Mouse (Mus musculus): ENCODE results near the gene March2.

Gene March2

GRCm38 (mm10) chr17:33717982-33718381 lies 488 bp downstream of the March2 start:
- DNase-seq (ENCODE audit: low read depth): no peak

DNA sequence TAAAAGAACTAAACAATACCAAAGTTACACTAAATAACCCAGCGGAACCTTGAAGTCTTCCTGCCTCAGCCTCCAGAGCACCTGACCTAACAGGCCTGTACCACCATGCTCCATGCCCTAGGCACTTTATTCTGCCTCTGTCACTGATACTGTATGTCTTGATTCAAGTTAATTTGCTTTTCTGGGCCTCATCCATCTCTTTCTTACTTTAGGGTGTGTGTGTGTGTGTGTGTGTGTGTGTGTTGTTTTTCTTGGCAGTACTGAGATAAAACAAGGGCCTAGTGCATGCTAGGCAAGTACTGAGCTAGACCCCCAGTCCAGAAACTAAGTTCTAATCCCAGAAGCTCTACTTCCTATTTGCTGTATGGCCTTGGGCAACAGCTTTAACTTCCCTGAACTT lies 1.2 kb downstream of the March2 start:
- no peak for DNase-seq (ENCODE audit: low read depth)

DNA sequence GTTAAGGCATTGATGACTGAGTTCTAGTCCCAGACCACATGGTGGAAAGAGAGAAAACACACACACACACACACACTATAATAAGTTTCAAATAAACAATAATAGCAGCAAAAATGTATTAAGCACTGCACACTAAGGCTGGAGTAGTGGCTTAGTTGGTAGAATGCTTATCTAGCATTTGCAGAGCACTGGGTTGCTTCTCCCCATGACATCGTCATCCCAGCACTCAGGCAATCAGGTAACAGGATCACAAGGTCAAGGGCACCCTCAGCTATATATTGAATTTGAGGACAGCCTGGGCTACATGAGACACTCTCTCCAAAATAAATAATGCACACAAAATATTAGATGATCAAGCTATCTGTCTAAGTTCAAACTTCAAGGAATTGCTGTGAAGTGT lies 3.7 kb downstream of the March2 start:
- no peak for DNase-seq (ENCODE audit: low read depth)

DNA sequence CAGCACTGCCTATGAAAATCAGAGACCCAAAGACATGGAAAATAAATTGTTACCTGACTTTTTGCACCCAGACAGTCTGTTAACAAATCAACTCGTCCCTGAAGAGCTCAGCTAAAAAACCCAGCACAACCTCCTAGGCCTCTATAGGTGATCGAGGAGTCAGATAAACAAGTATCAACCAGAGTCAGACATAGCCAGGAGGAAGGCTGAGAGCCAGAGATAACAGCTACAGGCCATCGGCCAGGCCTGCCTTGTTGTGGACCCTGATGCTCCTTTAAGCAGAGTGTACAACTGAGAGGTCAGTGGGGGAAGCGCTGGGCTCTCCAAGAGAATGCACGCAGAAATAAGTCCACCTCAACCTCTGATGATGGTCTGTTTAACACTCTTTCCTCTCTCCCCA lies 5.2 kb downstream of the March2 start:
- no peak for DNase-seq (ENCODE audit: low read depth)

- no peak for DNase-seq (ENCODE audit: low read depth)
Observed at GRCm38 (mm10) chr17:33709834-33710233, 8.6 kb downstream of the March2 start.

DNA sequence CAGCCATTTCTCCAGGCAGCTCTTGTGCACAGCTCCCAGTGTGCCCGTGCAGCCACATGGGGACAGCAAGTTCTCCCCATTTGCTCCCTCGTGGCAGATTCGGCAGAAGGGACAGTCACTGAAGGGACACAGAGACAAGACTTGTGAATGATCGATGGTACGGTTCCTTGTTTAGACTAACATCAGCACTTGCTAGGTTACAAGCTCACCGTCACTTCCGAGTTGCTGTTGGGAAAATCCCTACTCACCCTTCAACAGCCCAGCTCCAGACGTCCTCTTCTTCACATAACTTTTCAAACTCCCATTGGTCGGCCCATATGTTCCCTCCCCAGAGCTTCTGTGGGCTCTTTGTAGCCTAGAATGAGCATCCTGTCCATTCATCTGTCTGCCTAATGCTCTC lies 15.4 kb downstream of the March2 start:
- DNase-seq (ENCODE audit: low read depth): no peak

DNA sequence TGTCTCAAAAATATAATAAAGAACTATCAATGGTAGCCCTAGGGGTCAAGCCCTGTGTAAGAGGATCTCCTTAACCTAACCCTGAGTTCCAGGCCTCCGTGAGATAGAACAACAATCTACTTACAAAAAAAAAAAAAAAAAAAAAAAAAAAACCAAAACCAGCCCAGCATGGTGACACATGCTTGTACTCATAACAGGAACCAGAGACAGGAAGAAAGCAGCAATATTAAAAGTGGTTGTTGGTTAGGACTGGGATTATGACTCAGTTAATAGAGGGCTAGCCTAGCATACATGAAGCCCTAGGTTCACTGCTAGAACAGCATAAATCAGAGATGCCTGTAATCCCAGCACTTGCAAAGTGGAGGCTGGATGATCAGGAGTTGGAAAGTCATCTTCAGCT lies 16.3 kb downstream of the March2 start:
- DNase-seq (ENCODE audit: low read depth): no peak

GRCm38 (mm10) chr17:33695471-33695870 lies 23.0 kb downstream of the March2 start:
- no peak for DNase-seq (ENCODE audit: low read depth)

DNA sequence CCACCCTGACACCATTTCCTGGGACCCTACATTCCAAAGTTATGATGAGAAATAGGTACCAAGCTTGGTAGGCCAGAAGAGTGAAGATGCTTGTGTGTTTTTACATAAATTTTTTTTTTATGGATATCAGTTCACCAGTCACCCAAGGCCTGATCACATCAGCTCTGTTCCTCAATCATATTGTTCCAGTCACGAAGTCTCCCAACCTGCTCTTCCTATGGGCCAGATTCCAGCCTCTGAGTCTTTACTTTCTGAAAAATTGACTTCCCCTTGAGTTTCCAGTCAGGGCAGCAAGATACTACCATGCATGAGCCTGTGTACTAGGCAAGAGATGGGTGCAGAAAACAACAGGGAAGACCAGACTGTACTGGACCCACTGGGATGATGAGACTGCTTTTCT lies 31.7 kb downstream of the March2 start, which contains the start of gene Hnrnpm:
Hnrnpm (minus strand) TSS at position 101 of the 400 bp plus-strand sequence.
- no peak for DNase-seq (ENCODE audit: low read depth)

DNA sequence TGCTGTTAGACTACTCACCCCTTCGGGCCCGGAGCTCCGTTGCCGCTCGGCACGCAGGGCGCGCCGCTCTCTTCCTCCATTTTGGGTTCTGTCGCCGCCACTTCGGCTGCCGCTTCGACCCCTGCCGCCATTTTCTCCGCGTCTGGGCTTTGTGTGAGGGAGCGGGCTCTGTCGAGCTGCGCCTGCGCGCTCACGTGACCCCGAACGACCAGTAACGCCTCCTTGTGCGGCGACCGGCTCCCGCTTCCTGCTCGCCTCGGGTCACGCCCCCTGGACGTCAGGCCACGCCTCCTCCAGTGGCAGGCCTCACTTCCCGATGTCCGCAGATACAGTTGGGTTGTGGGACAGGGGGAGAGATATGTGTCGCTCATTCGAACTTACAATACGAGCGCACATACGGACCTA lies 33.2 kb downstream of the March2 start:
- peak; percentile 93 for DNase-seq (ENCODE audit: low read depth)

GRCm38 (mm10) chr17:33684671-33685231 lies 33.7 kb downstream of the March2 start:
- DNase-seq (ENCODE audit: low read depth): peak; percentile 56

DNA sequence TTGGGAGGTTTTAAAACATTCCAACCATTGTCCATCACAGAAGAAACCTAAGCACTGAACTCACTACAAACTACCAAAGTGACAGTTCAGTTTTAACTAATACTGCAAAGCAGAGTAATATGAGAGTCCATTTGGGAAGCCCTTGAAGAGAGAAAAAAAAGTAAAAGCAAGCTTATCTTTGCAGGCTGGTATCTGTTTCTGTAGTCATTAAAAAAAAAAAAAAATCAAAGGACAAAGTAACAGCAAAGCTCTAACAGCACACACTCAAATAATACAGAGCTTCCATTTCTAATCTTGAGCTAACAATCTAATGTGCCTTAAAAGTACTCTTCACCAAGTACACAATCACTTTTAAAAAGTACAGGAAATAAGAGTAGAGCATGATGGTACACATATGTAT lies 36.7 kb downstream of the March2 start:
- no peak for DNase-seq (ENCODE audit: low read depth)

DNA sequence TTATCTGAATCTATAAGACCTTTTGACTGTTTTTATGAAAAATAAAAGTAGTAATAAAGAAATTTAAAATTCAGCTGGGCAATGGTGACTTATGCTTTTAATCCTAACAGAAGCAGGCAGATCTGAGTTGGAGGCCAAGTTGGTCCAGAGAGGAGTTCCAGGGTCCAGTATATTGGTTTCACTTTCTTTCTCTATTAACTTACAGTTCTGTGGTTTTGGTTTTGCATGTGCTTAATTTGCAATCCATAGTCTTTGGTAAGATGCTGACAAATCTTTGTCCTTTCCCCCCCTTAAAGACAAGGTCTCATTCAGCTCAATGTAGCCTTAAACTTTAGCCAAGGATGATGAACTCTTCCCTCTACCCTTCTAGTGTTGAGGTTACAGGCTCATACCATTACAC lies 39.7 kb downstream of the March2 start:
- no peak for DNase-seq (ENCODE audit: low read depth)

DNA sequence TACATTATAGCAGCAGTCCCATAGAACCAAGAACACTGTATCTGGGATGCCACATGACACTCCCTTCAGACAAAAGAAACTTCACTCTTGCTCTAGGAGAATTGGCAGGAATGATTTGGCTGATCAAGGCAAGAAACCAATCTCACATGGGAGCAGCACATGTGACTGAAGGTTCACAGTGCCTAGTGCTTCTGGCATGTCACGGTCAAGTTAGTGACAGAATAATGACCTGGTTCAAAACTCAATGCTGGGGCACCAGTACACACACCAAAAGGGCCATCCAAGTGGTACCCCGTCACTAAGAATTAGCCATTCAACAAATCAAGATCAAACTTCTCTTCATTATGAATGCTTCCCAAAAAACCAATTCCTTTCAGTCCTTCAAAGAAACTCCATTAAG lies 42.4 kb downstream of the March2 start:
- DNase-seq (ENCODE audit: low read depth): no peak

- DNase-seq (ENCODE audit: low read depth): no peak
Observed at GRCm38 (mm10) chr17:33675452-33675851, 43.0 kb downstream of the March2 start.

DNA sequence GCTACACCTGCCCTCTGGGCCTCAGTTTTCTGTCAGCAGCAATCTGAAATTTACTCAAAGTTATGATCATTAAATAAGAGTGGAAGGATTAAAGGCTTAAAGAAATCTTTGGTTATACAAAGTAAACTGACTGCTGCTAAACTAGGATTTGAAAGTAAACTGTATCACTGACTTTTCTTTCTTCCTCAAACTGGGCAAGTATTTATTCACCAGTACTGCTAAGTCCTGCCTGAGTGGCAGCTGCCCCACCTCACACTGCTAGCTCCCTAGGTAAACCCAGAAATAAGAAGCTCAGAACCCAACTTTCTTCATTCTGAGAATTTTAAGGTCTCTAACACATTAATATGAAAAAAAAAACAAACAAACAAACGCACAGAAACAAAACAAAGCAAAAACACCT lies 44.6 kb downstream of the March2 start:
- no peak for DNase-seq (ENCODE audit: low read depth)

GRCm38 (mm10) chr17:33669681-33670080 lies 48.8 kb downstream of the March2 start:
- DNase-seq (ENCODE audit: low read depth): no peak

DNA sequence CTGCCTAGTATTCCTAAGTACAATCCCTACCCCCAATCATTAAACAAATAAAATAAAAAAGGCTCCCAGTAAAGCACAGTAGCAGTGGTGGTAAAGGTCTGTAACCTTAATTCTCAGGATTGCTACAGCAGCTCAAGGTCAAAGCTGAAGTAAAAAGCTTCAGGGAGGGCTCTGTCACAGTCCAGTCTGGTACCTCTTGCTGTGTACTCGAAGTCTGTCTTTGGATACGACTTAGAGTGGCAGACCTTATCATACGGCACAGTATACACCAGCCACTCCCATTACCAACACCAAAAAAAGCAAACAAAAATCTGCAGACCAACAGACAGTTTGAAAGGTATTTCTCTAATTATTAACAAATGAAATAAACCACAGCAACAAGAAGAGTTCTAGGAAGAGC lies 51.7 kb downstream of the March2 start:
- DNase-seq (ENCODE audit: low read depth): no peak

DNA sequence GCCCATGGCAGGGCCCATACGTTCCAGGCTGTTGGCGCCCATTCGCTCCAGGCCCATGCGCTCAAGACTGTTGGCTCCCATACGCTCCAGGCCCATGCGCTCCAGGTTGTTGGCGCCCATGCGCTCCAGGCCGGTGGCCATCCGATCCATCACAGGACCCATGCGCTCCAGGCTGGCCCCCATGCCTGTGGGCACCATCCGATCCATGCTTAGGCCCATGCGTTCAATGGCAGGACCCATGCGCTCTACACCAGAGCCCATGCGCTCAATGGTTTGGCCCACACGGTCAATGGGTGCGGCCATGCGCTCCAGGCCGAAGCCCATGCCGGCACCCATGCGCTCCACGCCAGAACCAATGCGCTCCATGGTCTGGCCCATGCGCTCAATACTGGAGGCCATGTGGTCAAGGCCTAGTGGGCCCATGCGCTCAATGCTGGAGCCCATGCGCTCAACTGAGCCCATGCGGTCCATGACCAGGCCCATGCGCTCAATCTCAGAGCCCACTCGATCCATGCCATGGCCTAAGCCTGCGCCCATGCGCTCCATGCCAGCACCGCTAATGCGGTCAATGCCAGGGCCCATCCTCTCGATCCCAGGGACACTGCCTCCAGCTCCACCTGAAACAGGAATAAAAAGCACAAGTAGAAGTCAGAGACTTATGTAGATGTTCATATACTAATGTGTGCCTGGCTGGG lies 68.5 kb downstream of the March2 start:
- DNase-seq (ENCODE audit: low read depth): no peak

DNA sequence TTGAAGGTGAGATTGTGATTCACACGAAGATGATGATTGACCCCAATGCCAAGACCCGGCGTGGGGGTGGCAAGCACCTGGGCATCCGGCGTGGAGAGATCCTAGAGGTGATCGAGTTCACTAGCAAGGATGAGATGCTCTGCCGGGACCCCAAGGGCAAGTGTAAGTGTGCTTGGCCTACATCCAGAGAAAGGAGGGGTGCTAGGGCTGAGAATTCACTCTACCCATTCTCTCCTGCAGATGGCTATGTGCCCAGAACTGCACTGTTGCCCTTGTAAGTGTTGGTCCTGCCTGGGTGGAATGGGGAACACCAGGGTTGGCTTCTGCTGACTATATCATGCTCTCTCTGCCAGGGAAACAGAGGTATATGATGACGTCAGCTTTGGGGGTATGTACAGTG lies 73.4 kb downstream of the March2 start:
- DNase-seq (ENCODE audit: low read depth): no peak

DNA sequence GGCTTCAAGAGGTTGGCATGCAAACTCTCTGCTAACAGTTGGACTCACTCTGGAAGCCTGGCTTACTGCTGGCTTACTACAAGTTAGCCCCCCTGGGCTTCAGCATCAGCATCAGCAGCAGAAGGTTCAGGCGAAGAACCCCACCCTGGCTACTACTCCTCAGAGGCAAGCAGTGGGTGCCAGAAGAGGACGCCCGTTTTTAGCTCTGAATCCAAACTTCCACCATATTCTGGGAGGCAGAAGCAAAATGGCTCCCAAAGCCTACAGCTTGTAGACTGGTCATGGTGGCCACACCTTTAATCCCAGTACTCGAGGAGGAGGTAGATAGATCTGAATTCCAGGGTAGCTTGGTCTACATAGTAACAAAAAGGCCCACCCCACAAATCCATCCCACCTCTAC lies 74.4 kb downstream of the March2 start:
- DNase-seq (ENCODE audit: low read depth): no peak

DNA sequence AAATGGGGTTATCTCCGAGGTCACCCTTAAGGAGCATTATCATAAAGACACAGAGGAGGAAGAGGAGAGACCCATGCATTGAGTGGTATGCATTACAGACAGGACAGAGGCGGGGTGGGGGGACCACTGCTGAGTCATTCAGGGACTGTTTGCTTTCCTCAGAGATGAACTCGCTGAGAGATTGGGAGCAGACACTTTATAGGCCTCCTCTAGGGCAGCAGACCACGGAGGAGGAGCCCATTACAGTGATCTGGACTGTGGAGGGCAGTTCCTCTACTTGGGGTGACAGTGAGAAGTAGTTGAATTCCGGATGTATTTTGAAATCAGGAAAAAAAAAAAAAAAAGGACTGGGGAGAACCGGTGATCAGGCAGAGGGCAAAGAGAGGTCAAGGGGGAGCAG lies 78.7 kb downstream of the March2 start:
- no peak for DNase-seq (ENCODE audit: low read depth)

- DNase-seq (ENCODE audit: low read depth): no peak
Observed at GRCm38 (mm10) chr17:33637516-33638276, 80.8 kb downstream of the March2 start, which contains the start of gene Pram1. Gene Pram1 (plus strand): TSS chr17:33638056.
